In the genomic region with DNA sequence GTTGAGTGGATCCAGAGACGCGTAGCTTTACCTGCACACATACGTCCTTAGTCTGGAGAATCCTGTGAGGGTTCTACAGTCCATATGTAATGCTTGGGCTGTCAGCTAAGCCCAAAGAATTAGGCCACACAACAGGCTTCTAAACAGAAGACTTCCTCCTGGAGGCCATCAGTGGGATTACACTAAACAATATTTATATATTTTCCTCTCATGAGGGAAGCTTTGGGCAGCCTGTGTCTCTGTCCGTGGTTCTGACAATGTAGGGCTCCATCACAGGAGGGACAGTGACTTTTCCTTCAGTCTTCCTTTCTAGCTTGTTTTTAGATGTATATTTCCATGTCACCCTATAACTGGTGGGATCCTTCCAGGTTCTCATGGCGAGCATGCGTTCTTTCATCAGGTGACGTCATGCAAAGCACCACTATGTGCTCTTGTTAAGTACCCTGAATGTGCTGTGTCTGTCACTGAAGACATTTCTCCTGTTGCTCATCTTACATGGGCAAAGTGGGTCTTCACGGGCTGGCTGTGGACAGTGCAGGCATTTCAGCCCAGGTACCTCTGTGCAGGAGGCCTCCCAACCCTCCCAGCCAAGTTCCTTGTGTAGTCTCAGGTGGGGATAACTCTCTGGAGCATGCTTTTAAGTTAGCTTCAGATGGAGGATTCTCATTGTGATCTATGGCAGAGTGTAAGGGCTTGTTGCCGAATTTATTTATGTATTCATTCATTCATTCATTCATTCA, we compare ENCODE assay signal across 9 mouse cellular contexts.
DNase-seq lines count a peak whose midpoint lies in the region; ATAC-seq and TF ChIP-seq lines count a peak whose summit lies in the region.
"Had no signal": no experiment of that assay in that cellular context is flagged by ENCODE, and none has a peak within 500 bp of the region (broad histone marks: within the 10 kb centered on the region; RNA-seq: fewer than 3 reads in every experiment).

No protein-coding gene starts in this region.

- no peaks in the 10 kb centered on the region for H3K9me3 ChIP-seq in kidney, postnatal 0 days (replicated peaks; ENCODE audit: low read length)
- H3K9me3 ChIP-seq in hindbrain, embryonic 16.5 days (ENCODE audit: control insufficient read depth, low read length), result no peaks in the 10 kb centered on the region
- H3K9me3 ChIP-seq in forebrain, embryonic 13.5 days (replicated peaks), result no peaks in the 10 kb centered on the region

- no peak overlapping the region for H3K4me2 ChIP-seq in kidney, postnatal 0 days (ENCODE audit: low read length)
- H3K4me2 ChIP-seq in hindbrain, embryonic 16.5 days (ENCODE audit: low read length), result no peak overlapping the region
- no peak overlapping the region for H3K4me2 ChIP-seq in forebrain, embryonic 13.5 days

- no peak overlapping the region for H3K27ac ChIP-seq in kidney, postnatal 0 days
- H3K27ac ChIP-seq in hindbrain, embryonic 16.5 days (ENCODE audit: low read depth, low read length), result no peak overlapping the region
- H3K27ac ChIP-seq in forebrain, embryonic 13.5 days, result no peak overlapping the region
- H3K27ac ChIP-seq: liver, embryonic 14.5 days had no signal

- H3K9ac ChIP-seq in kidney, postnatal 0 days (ENCODE audit: low read depth, low read length), result no peak overlapping the region
- no peak overlapping the region for H3K9ac ChIP-seq in hindbrain, embryonic 16.5 days (ENCODE audit: low read depth, low read length)
- no peak overlapping the region for H3K9ac ChIP-seq in forebrain, embryonic 13.5 days
- H3K9ac ChIP-seq: liver, embryonic 14.5 days had no signal

- no peak for DNase-seq in cerebellum, postnatal 14 days
- peak; percentile 84 for DNase-seq in kidney, postnatal 0 days (ENCODE audit: low spot score)
- no peak for DNase-seq in kidney, postnatal 25 days
- peak; percentile 78 for DNase-seq in NIH3T3 (ENCODE audit: low read depth)
- no peak for DNase-seq in yolk sac, embryonic 10.5 days (ENCODE audit: low spot score)

- ATAC-seq in cerebellum, adult (ENCODE audit: insufficient number of reproducible peaks, low FRiP score, low TSS enrichment), result peak; percentile 43; the same call in 1 of the 2 replicates
- ATAC-seq in kidney, postnatal 0 days (replicated peaks; ENCODE audit: low FRiP score, low read depth), result no peak
- ATAC-seq in hindbrain, embryonic 16.5 days, result 0 out of 2 replicates have a peak, but pooled peaks have one; percentile 17
- ATAC-seq in forebrain, embryonic 13.5 days, result no peak

- H3K27me3 ChIP-seq in kidney, postnatal 0 days (ENCODE audit: insufficient read depth, low read length), result no peaks in the 10 kb centered on the region
- H3K27me3 ChIP-seq in hindbrain, embryonic 16.5 days (replicated peaks; ENCODE audit: control insufficient read depth, insufficient read depth, low read length), result no peaks in the 10 kb centered on the region
- no peaks in the 10 kb centered on the region for H3K27me3 ChIP-seq in forebrain, embryonic 13.5 days

- H3K4me3 ChIP-seq in kidney, postnatal 0 days (replicated peaks; ENCODE audit: low read depth, low read length), result no peak overlapping the region
- H3K4me3 ChIP-seq in hindbrain, embryonic 16.5 days (ENCODE audit: low read length), result no peak overlapping the region
- H3K4me3 ChIP-seq in forebrain, embryonic 13.5 days, result no peak overlapping the region

- peak; percentile 75 for TF ChIP-seq CTCF in kidney, postnatal 0 days (IDR thresholded peaks at IDR 0.05; ENCODE audit: low read depth)

- no peaks in the 10 kb centered on the region for H3K36me3 ChIP-seq in kidney, postnatal 0 days (ENCODE audit: insufficient read depth, low read length)
- peaks cover 8% of the 10 kb centered on the region for H3K36me3 ChIP-seq in hindbrain, embryonic 16.5 days (ENCODE audit: control insufficient read depth, insufficient read depth, low read length)
- H3K36me3 ChIP-seq in forebrain, embryonic 13.5 days (ENCODE audit: poor library complexity, severe bottlenecking), result peaks cover 52% of the 10 kb centered on the region

- WGBS in kidney, postnatal 0 days, result 86% methylated on average over 9 of the region's 9 CpGs
- 86% methylated on average over 9 of the region's 9 CpGs for WGBS in hindbrain, embryonic 16.5 days
- WGBS in forebrain, embryonic 13.5 days, result 87% methylated on average over 9 of the region's 9 CpGs

- no peaks in the 10 kb centered on the region for H3K4me1 ChIP-seq in kidney, postnatal 0 days (replicated peaks; ENCODE audit: insufficient read depth, low read length)
- H3K4me1 ChIP-seq in hindbrain, embryonic 16.5 days (ENCODE audit: control insufficient read depth, insufficient read depth, low read depth, low read length), result no peaks in the 10 kb centered on the region
- H3K4me1 ChIP-seq in forebrain, embryonic 13.5 days, result no peaks in the 10 kb centered on the region

Comparison
In these comparisons a context has a peak if more than half of its experiments do, and no peak if none do; other contexts are left out.
1. DNase-seq: peak in kidney, postnatal 0 days (single experiment) and NIH3T3 (single experiment); none in cerebellum, postnatal 14 days (0 of 2), kidney, postnatal 25 days (0 of 2) and yolk sac, embryonic 10.5 days (single experiment).
2. ATAC-seq: peak in cerebellum, adult (single experiment) and hindbrain, embryonic 16.5 days (single experiment); none in kidney, postnatal 0 days (single experiment) and forebrain, embryonic 13.5 days (single experiment).